Mouse (Mus musculus) bone marrow macrophage, adult 2 months (primary cell): Measurements from ENCODE around the gene Gucy2g. TPM values are rescaled to one million over a fixed set of nuclear protein-coding genes. Genes with fewer than 3 reads are reported as not detected.
"Not testable (repeated sequence)": the region's sequence is repeated elsewhere in the genome, so short reads cannot be mapped to it uniquely, and the experiment has no call there.

ENCODE experiments used
- H3K27ac ChIP-seq: 2 replicates; pipeline ENCODE4 v1.5.1; 2012; ENCODE audit warnings: low read depth, low read length; ENCODE audit not compliant: insufficient read depth
- H3K4me1 ChIP-seq: 2 replicates; pipeline ENCODE4 v1.6.1; 2012; ENCODE audit warnings: low read length; ENCODE audit not compliant: control insufficient read depth, insufficient read depth
- H3K4me3 ChIP-seq: 2 replicates; pipeline ENCODE4 v1.5.1; 2012; ENCODE audit warnings: mild to moderate bottlenecking, low read length, moderate library complexity; ENCODE audit not compliant: insufficient read depth
- CTCF ChIP-seq: IDR thresholded peaks from 2 replicates; pipeline ENCODE4 v1.5.1; 2012; ENCODE audit warnings: low read depth, mild to moderate bottlenecking, low read length, moderate library complexity
- POLR2A ChIP-seq: IDR thresholded peaks from 2 replicates; pipeline ENCODE4 v1.6.1; 2012; ENCODE audit warnings: mild to moderate bottlenecking, low read depth, low read length, borderline replicate concordance
- polyA plus RNA-seq: library from polyadenylated mRNA; stranded (reverse); fragments of >200 nt; gene quantifications from 2 replicates; pipeline ENCODE4 v1.2.4, GENCODE M21; 2012; ENCODE audit not compliant: missing spikeins, insufficient read depth, insufficient read length

The Gucy2g gene
- polyA plus RNA-seq, 1 experiment = not detected

GRCm38 (mm10) chr19:55167741-55168140 is 73.3 kb downstream of the Gucy2g start:
- Histone ChIP-seq H3K27ac (no peak overlapping the region), H3K4me1 (no peaks in the 10 kb centered on the region), H3K4me3 (no peak overlapping the region)
- TF ChIP-seq CTCF (no peak), POLR2A (no peak)

- no peak overlapping the region for H3K27ac ChIP-seq
- H3K4me1 ChIP-seq = no peaks in the 10 kb centered on the region
- no peak overlapping the region for H3K4me3 ChIP-seq
- no peak for TF ChIP-seq CTCF
- TF ChIP-seq POLR2A = no peak
Observed at GRCm38 (mm10) chr19:55166741-55167140, 74.3 kb downstream of the Gucy2g start.

GRCm38 (mm10) chr19:55165954-55166353 is 75.1 kb downstream of the Gucy2g start:
- TF ChIP-seq POLR2A (no peak), CTCF (no peak)
- Histone ChIP-seq H3K27ac (no peak overlapping the region), H3K4me1 (no peaks in the 10 kb centered on the region), H3K4me3 (no peak overlapping the region)

- no peaks in the 10 kb centered on the region for H3K4me1 ChIP-seq
- H3K4me3 ChIP-seq = no peak overlapping the region
- H3K27ac ChIP-seq = no peak overlapping the region
- no peak for TF ChIP-seq POLR2A
- TF ChIP-seq CTCF = no peak
Observed at GRCm38 (mm10) chr19:55165183-55165865, 75.7 kb downstream of the Gucy2g start.

GRCm38 (mm10) chr19:55164162-55164561 is 76.9 kb downstream of the Gucy2g start:
- TF ChIP-seq POLR2A = no peak
- H3K27ac ChIP-seq = no peak overlapping the region
- H3K4me3 ChIP-seq = no peak overlapping the region
- H3K4me1 ChIP-seq = no peaks in the 10 kb centered on the region

- H3K4me1 ChIP-seq = no peaks in the 10 kb centered on the region
- H3K27ac ChIP-seq = no peak overlapping the region
- no peak for TF ChIP-seq CTCF
- no peak for TF ChIP-seq POLR2A
- no peak overlapping the region for H3K4me3 ChIP-seq
Observed at GRCm38 (mm10) chr19:55162271-55162670, 78.8 kb downstream of the Gucy2g start.

- TF ChIP-seq CTCF (no peak), POLR2A (no peak)
- H3K4me1 ChIP-seq = no peaks in the 10 kb centered on the region
- H3K4me3 ChIP-seq = no peak overlapping the region
Observed at GRCm38 (mm10) chr19:55159826-55160225, 81.2 kb downstream of the Gucy2g start.

GRCm38 (mm10) chr19:55158606-55159005 is 82.4 kb downstream of the Gucy2g start:
- no peak for TF ChIP-seq CTCF
- TF ChIP-seq POLR2A = no peak
- no peak overlapping the region for H3K4me3 ChIP-seq
- no peaks in the 10 kb centered on the region for H3K4me1 ChIP-seq
- no peak overlapping the region for H3K27ac ChIP-seq

More at GRCm38 (mm10) chr19:55159826-55160225, 81.2 kb downstream of the Gucy2g start:
- no peak overlapping the region for H3K27ac ChIP-seq

GRCm38 (mm10) chr19:55157029-55157428 is 84.0 kb downstream of the Gucy2g start:
- Histone ChIP-seq H3K4me3 (no peak overlapping the region), H3K27ac (no peak overlapping the region), H3K4me1 (no peaks in the 10 kb centered on the region)
- TF ChIP-seq POLR2A = no peak
- no peak for TF ChIP-seq CTCF

GRCm38 (mm10) chr19:55152983-55153382 is 88.1 kb downstream of the Gucy2g start:
- no peak for TF ChIP-seq CTCF
- TF ChIP-seq POLR2A = no peak
- Histone ChIP-seq H3K4me3 (no peak overlapping the region), H3K4me1 (no peaks in the 10 kb centered on the region), H3K27ac (no peak overlapping the region)

GRCm38 (mm10) chr19:55152274-55152673 is 88.8 kb downstream of the Gucy2g start:
- not testable (repeated sequence) for H3K4me3 ChIP-seq, H3K27ac ChIP-seq

More at GRCm38 (mm10) chr19:55152274-55152673, 88.8 kb downstream of the Gucy2g start:
- H3K4me1 ChIP-seq = not testable (repeated sequence)
